Mouse (Mus musculus): ENCODE results near the gene Dnajb4. TPM values are rescaled to one million over a fixed set of nuclear protein-coding genes. Genes with fewer than 3 reads are reported as not detected.
"Not testable (repeated sequence)": the region's sequence is repeated elsewhere in the genome, so short reads cannot be mapped to it uniquely, and the experiment has no call there.

Gene Dnajb4
- polyA plus RNA-seq, 1 experiment from 2014 or later = 41.3 TPM

DNA sequence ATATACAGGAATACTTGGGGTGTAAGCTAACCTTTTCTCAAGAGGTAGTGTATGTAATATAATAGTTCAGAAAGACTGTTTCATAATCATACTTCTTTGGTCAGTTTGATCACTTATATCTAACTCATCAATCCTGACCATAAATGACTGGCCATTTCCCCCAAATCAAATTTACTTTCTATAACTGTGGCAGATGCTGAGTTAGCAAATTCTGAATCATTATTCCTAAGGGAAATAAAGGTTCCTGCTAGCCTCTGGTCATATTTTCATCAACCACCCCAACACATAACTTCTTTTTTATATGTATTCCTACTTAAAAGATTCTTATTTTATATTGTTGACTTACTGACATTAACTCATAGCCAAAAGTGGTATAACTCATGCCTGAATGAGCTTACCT is 7.2 kb downstream of the Dnajb4 start:
- no peak overlapping the region for H3K4me3 ChIP-seq (replicated peaks; ENCODE audit: low read depth, low read length)
- H3K36me3 ChIP-seq (ENCODE audit: control insufficient read depth, insufficient read depth, low read length) = no peaks in the 10 kb centered on the region
- no peak for DNase-seq
- no peak for ATAC-seq (ENCODE audit: low FRiP score, low TSS enrichment)
- no peaks in the 10 kb centered on the region for H3K9me3 ChIP-seq (ENCODE audit: control insufficient read depth, low read length)
- H3K4me1 ChIP-seq (ENCODE audit: control insufficient read depth, insufficient read depth, low read length) = no peaks in the 10 kb centered on the region
- H3K9ac ChIP-seq (replicated peaks; ENCODE audit: low read length) = no peak overlapping the region
- no peak overlapping the region for H3K4me2 ChIP-seq (ENCODE audit: low read length)
- no peaks in the 10 kb centered on the region for H3K27me3 ChIP-seq (ENCODE audit: control insufficient read depth, insufficient read depth, low read length)
- no peak overlapping the region for H3K27ac ChIP-seq (replicated peaks; ENCODE audit: low read depth, low read length)

DNA sequence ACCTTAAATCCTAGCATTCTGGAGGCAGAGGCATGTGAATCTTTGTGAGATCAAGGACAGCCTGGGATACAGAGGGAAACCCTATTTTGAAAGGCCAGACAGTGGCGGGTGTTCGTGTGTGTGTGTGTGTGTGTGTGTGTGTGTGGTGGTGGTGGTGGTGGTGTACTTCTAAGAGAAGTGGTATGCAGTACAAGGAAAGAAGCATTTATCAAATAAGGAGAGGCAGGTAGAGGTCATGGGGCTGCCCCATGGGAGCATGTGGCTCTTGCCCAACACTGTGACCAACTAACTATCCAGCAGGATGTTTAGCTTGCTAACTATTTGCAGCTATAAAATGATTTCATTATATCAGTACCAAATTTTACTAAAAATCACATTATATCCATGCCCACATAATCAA is 8.5 kb downstream of the Dnajb4 start:
- 82% methylated on average over 2 of the region's 2 CpGs for WGBS
- no peak for DNase-seq

DNA sequence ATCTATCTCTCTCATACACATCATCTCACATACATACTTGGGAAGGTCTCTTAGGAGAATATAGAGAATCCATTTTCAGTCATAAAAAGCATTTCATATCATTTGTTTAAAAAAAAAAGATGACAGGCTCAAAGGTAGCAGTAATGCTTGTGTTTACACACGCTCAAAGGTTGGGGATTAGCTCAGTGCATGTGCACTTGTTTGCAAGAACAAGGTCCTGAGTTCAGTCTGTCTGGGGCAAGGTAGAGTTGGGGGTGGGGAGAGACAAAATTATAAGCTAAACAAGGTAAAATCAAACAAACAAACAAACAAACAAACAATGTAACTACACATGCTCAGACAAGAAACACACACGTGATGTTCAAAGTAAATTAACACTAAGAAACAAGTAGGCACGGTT is 8.9 kb downstream of the Dnajb4 start:
- Histone ChIP-seq H3K27me3 (ENCODE audit: control insufficient read depth, insufficient read depth, low read length) (no peaks in the 10 kb centered on the region), H3K4me1 (ENCODE audit: control insufficient read depth, insufficient read depth, low read length) (no peaks in the 10 kb centered on the region), H3K27ac (replicated peaks; ENCODE audit: low read depth, low read length) (no peak overlapping the region), H3K9me3 (ENCODE audit: control insufficient read depth, low read length) (no peaks in the 10 kb centered on the region), H3K9ac (replicated peaks; ENCODE audit: low read length) (no peak overlapping the region), H3K36me3 (ENCODE audit: control insufficient read depth, insufficient read depth, low read length) (no peaks in the 10 kb centered on the region), H3K4me3 (replicated peaks; ENCODE audit: low read depth, low read length) (no peak overlapping the region), H3K4me2 (ENCODE audit: low read length) (no peak overlapping the region)
- ATAC-seq (ENCODE audit: low FRiP score, low TSS enrichment) (no peak), DNase-seq (no peak)
- 93% methylated on average over 3 of the region's 3 CpGs for WGBS

More for the DNA sequence above, 8.5 kb downstream of the Dnajb4 start:
- Histone ChIP-seq H3K4me2 (ENCODE audit: low read length) (no peak overlapping the region), H3K9ac (replicated peaks; ENCODE audit: low read length) (no peak overlapping the region), H3K27me3 (ENCODE audit: control insufficient read depth, insufficient read depth, low read length) (no peaks in the 10 kb centered on the region), H3K4me1 (ENCODE audit: control insufficient read depth, insufficient read depth, low read length) (no peaks in the 10 kb centered on the region), H3K9me3 (ENCODE audit: control insufficient read depth, low read length) (no peaks in the 10 kb centered on the region), H3K27ac (replicated peaks; ENCODE audit: low read depth, low read length) (no peak overlapping the region), H3K36me3 (ENCODE audit: control insufficient read depth, insufficient read depth, low read length) (no peaks in the 10 kb centered on the region), H3K4me3 (replicated peaks; ENCODE audit: low read depth, low read length) (no peak overlapping the region)
- no peak for ATAC-seq (ENCODE audit: low FRiP score, low TSS enrichment)

DNA sequence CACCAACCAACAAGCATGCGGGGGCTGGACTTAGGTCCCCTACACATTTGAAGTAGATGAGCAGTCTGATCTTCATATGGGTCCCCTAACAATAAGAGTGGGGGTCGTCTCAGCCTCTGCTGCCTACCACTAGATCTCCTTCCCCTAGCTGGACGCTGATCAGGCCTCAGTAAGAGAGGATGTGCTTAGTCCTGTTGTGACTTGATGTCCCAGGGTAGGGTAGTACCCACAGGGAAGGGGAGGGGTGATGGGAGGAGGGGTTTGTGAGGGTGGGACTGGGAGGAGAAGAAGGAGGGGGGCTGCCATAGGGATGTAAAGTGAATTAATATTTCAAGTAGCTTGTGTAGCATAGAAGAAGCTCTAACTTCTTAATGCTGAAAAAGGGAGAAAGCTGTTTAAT is 11.0 kb downstream of the Dnajb4 start:
- ATAC-seq (ENCODE audit: low FRiP score, low TSS enrichment) (no peak), DNase-seq (no peak)
- H3K27me3 ChIP-seq (ENCODE audit: control insufficient read depth, insufficient read depth, low read length) = no peaks in the 10 kb centered on the region
- H3K36me3 ChIP-seq (ENCODE audit: control insufficient read depth, insufficient read depth, low read length) = no peaks in the 10 kb centered on the region
- no peaks in the 10 kb centered on the region for H3K4me1 ChIP-seq (ENCODE audit: control insufficient read depth, insufficient read depth, low read length)
- no peak overlapping the region for H3K27ac ChIP-seq (replicated peaks; ENCODE audit: low read depth, low read length)
- no peak overlapping the region for H3K4me3 ChIP-seq (replicated peaks; ENCODE audit: low read depth, low read length)
- no peak overlapping the region for H3K4me2 ChIP-seq (ENCODE audit: low read length)
- WGBS = 71% methylated on average over 3 of the region's 3 CpGs
- no peak overlapping the region for H3K9ac ChIP-seq (replicated peaks; ENCODE audit: low read length)
- H3K9me3 ChIP-seq (ENCODE audit: control insufficient read depth, low read length) = no peaks in the 10 kb centered on the region

DNA sequence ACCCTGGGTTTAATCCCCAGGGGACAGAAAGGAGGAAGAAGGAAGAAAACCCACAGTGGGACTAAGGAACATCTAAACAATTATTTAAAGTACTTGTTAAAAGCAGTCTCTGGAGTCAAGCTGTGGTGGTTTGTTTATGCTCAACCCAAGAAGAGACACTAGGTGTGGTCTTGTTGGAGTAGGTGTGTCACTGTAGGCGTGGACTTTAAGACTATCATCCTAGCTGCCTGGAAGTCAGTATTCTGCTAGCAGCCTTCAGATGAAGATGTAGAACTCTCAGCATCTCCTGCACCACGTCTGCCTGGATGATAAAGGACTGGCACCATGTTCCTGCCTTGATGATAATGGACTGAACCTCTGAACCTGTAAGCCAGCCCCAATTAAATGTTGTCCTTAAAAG is 12.9 kb downstream of the Dnajb4 start:
- not testable (repeated sequence) for H3K27ac ChIP-seq (replicated peaks; ENCODE audit: low read depth, low read length); DNase-seq; ATAC-seq (ENCODE audit: low FRiP score, low TSS enrichment); H3K9me3 ChIP-seq (ENCODE audit: control insufficient read depth, low read length); H3K4me1 ChIP-seq (ENCODE audit: control insufficient read depth, insufficient read depth, low read length); H3K4me2 ChIP-seq (ENCODE audit: low read length); H3K36me3 ChIP-seq (ENCODE audit: control insufficient read depth, insufficient read depth, low read length); H3K9ac ChIP-seq (replicated peaks; ENCODE audit: low read length); H3K4me3 ChIP-seq (replicated peaks; ENCODE audit: low read depth, low read length); H3K27me3 ChIP-seq (ENCODE audit: control insufficient read depth, insufficient read depth, low read length)
- 31% methylated on average over 2 of the region's 2 CpGs for WGBS

DNA sequence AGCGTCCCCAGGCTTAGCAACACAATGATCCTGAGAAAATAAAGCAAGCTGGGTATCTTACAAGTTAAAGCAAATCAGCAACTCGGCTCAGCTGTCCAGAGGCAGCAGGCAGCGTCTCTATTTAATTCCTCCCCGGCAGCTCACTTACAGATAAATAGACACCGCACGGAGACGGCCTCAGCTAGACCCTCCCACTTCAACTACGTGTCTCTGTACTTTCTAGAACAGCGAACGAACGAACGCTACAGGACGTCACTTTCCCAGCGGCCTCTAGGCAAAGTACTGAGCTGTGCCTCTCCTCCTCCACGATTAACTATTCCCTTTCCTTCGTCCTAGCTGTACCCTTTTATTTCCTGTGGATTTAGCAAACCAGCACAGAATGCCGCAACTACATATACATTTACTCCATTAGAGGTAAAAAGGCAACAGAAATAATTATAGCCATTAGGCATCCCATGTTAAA is 16.4 kb downstream of the Dnajb4 start:
- under 1% methylated on average over 17 of the region's 17 CpGs for WGBS
- Histone ChIP-seq H3K36me3 (ENCODE audit: control insufficient read depth, insufficient read depth, low read length) (no peaks in the 10 kb centered on the region), H3K9ac (replicated peaks; ENCODE audit: low read length) (peak overlapping the region; percentile 60), H3K27ac (replicated peaks; ENCODE audit: low read depth, low read length) (peak overlapping the region; percentile 76), H3K9me3 (ENCODE audit: control insufficient read depth, low read length) (no peaks in the 10 kb centered on the region), H3K4me1 (ENCODE audit: control insufficient read depth, insufficient read depth, low read length) (peaks cover 12% of the 10 kb centered on the region), H3K4me3 (replicated peaks; ENCODE audit: low read depth, low read length) (peak overlapping the region; percentile 52), H3K4me2 (ENCODE audit: low read length) (peak overlapping the region; percentile 65), H3K27me3 (ENCODE audit: control insufficient read depth, insufficient read depth, low read length) (no peaks in the 10 kb centered on the region)
- ATAC-seq (ENCODE audit: low FRiP score, low TSS enrichment) (peak; percentile 98), DNase-seq (peak; percentile 94)

DNA sequence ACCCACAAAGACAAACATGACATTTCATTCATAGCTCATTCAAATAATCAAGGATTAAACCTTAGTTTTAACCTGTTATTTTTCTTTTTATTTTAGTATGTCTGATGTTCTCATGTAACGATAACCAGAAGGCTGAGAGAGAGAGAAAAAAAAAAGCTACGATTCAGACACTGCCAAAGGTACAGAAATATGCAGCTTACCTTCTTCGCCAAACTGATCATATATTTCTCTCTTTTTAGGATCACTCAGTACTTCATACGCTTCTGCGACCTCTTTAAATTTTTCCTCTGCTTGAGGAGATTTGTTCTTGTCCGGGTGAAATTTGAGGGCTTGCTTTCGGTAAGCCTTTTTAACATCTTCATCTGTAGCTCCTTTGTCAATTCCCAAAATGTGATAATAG is 16.9 kb downstream of the Dnajb4 start:
- H3K36me3 ChIP-seq (ENCODE audit: control insufficient read depth, insufficient read depth, low read length) = no peaks in the 10 kb centered on the region
- no peaks in the 10 kb centered on the region for H3K9me3 ChIP-seq (ENCODE audit: control insufficient read depth, low read length)
- H3K4me2 ChIP-seq (ENCODE audit: low read length) = peak overlapping the region; percentile 65
- H3K4me3 ChIP-seq (replicated peaks; ENCODE audit: low read depth, low read length) = peak overlapping the region; percentile 52
- WGBS = 9% methylated on average over 7 of the region's 7 CpGs
- peaks cover 12% of the 10 kb centered on the region for H3K4me1 ChIP-seq (ENCODE audit: control insufficient read depth, insufficient read depth, low read length)
- peak overlapping the region; percentile 60 for H3K9ac ChIP-seq (replicated peaks; ENCODE audit: low read length)
- peak overlapping the region; percentile 76 for H3K27ac ChIP-seq (replicated peaks; ENCODE audit: low read depth, low read length)
- no peak for ATAC-seq (ENCODE audit: low FRiP score, low TSS enrichment)
- no peak for DNase-seq
- no peaks in the 10 kb centered on the region for H3K27me3 ChIP-seq (ENCODE audit: control insufficient read depth, insufficient read depth, low read length)

DNA sequence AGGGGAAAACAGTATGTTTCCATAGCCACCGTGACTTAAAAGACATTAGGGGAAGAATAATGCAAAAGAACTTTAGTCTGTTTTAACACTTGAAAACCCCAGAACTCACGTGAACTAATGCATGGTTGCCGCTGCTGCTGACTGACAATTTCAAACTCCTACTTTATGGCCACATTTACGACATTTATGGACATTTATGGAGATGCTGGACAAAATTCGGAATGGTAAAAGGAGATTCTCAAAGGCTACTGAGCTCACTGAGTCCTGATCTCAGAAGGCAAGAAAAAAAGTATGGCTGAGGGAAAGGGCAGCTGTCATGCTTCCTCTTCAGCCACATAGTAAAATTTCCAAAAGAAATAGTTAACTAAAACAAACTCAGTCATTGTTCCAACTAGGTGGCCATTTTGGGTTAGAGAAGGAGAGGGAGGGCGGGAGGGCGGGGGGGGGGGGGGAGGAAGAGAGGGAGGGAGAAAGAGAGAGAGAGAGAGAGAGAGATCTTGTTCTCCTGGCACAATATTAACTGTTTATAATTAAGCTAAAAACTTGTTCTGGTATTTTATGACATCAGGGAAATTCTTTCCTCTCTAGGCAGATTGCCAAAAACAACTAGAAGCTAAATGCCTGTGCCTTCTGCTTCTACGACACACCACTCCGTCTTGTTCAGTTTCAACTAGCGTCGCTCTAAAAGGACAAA is 17.7 kb downstream of the Dnajb4 start:
- H3K9ac ChIP-seq (replicated peaks; ENCODE audit: low read length) = no peak overlapping the region; the same call in none of the 2 replicates
- WGBS = 62% methylated on average over 10 of the region's 11 CpGs

DNA sequence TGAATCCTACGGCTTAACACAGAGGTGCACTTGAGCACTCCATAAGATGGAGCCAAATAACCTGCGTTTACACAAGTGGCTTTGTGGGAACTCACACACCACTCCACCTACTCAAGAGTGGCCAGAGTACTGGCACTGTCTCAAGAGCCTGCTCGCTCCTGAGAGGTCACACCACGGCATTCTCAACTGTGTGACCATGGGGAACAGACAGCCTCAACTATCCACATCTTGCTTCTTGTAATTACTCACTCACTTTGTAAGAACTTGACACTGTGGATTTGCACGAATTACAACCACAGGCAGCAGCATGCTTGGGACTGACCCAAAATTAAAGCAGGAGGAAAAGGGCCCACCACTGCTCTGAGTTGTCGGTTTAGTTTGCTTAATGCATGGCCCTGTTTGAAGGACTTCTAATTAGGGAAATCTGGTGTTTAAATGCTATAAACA is 18.3 kb downstream of the Dnajb4 start:
- WGBS = 63% methylated on average over 6 of the region's 6 CpGs
- ATAC-seq (ENCODE audit: low FRiP score, low TSS enrichment) (no peak), DNase-seq (peak; percentile 17)
- Histone ChIP-seq H3K4me1 (ENCODE audit: control insufficient read depth, insufficient read depth, low read length) (peaks cover 12% of the 10 kb centered on the region), H3K27me3 (ENCODE audit: control insufficient read depth, insufficient read depth, low read length) (no peaks in the 10 kb centered on the region), H3K4me2 (ENCODE audit: low read length) (peak overlapping the region; percentile 55), H3K9ac (replicated peaks; ENCODE audit: low read length) (peak overlapping the region; percentile 29), H3K9me3 (ENCODE audit: control insufficient read depth, low read length) (no peaks in the 10 kb centered on the region), H3K27ac (replicated peaks; ENCODE audit: low read depth, low read length) (no peak overlapping the region), H3K4me3 (replicated peaks; ENCODE audit: low read depth, low read length) (peak overlapping the region; percentile 52), H3K36me3 (ENCODE audit: control insufficient read depth, insufficient read depth, low read length) (no peaks in the 10 kb centered on the region)

More for the DNA sequence above, 17.7 kb downstream of the Dnajb4 start:
- Histone ChIP-seq H3K27me3 (ENCODE audit: control insufficient read depth, insufficient read depth, low read length) (no peaks in the 10 kb centered on the region), H3K36me3 (ENCODE audit: control insufficient read depth, insufficient read depth, low read length) (no peaks in the 10 kb centered on the region), H3K4me2 (ENCODE audit: low read length) (peak overlapping the region; percentile 55), H3K9me3 (ENCODE audit: control insufficient read depth, low read length) (no peaks in the 10 kb centered on the region), H3K27ac (replicated peaks; ENCODE audit: low read depth, low read length) (no peak overlapping the region), H3K4me1 (ENCODE audit: control insufficient read depth, insufficient read depth, low read length) (peaks cover 12% of the 10 kb centered on the region), H3K4me3 (replicated peaks; ENCODE audit: low read depth, low read length) (peak overlapping the region; percentile 52)
- no peak for ATAC-seq (ENCODE audit: low FRiP score, low TSS enrichment)
- DNase-seq = peak; percentile 56

Measured in midbrain, embryonic 14.5 days (tissue).